Mouse (Mus musculus) myocyte (in vitro differentiated cells): ENCODE data around the gene Rnf181. TPM values are rescaled to one million over a fixed set of nuclear protein-coding genes. Genes with fewer than 3 reads are reported as not detected.

Experiments
- H3K27me3 ChIP-seq: one replicate; pipeline ENCODE4 v1.6.1; 2011; ENCODE audit not compliant: control insufficient read depth, insufficient read depth, insufficient read length
- H3K36me3 ChIP-seq: one replicate; pipeline ENCODE4 v1.6.1; 2011; ENCODE audit not compliant: control insufficient read depth, insufficient read depth
- H3K4me2 ChIP-seq: one replicate; pipeline ENCODE4 v1.6.1; 2011; ENCODE audit warnings: low read depth, control low read depth
- H3K4me3 ChIP-seq: one replicate; pipeline ENCODE4 v1.5.1; 2011; ENCODE audit warnings: mild to moderate bottlenecking, control low read depth, moderate library complexity
- H3K79me2 ChIP-seq: one replicate; pipeline ENCODE4 v1.6.1; 2011; ENCODE audit not compliant: control insufficient read depth, insufficient read depth
- H3ac ChIP-seq: one replicate; pipeline ENCODE4 v1.6.1; 2011; ENCODE audit not compliant: control insufficient read depth, insufficient read length
- CEBPB ChIP-seq: IDR thresholded peaks from 2 replicates; pipeline ENCODE4 v1.6.1; 2011; ENCODE audit warnings: mild to moderate bottlenecking, moderate library complexity; ENCODE audit not compliant: poor library complexity, insufficient read depth, severe bottlenecking
- E2F4 ChIP-seq: IDR thresholded peaks from one replicate; pipeline ENCODE4 v1.6.1; 2011; ENCODE audit warnings: mild to moderate bottlenecking, control low read depth, moderate library complexity; ENCODE audit not compliant: insufficient read depth
- MAX ChIP-seq: IDR thresholded peaks from one replicate; pipeline ENCODE4 v1.6.1; 2011; ENCODE audit warnings: low read depth, mild to moderate bottlenecking, control low read depth
- MYOD1 ChIP-seq, 3 experiments: IDR thresholded peaks; one replicate each; pipeline ENCODE4 v1.6.1; 2011; ENCODE audit warnings: control low read depth in 2 of 3, low read depth in 2 of 3, mild to moderate bottlenecking in 2 of 3, moderate library complexity in 1 of 3; ENCODE audit not compliant: insufficient read length in 2 of 3, control insufficient read depth in 1 of 3
- MYOG ChIP-seq, 3 experiments: IDR thresholded peaks; one replicate each; pipeline ENCODE4 v1.6.1; 2011; ENCODE audit warnings: control low read depth in 2 of 3, low read depth in 2 of 3, mild to moderate bottlenecking in 2 of 3; ENCODE audit not compliant: insufficient read length in 2 of 3, control insufficient read depth in 1 of 3, insufficient read depth in 1 of 3
- POLR2A ChIP-seq: IDR thresholded peaks from one replicate; pipeline ENCODE4 v1.6.1; 2011; ENCODE audit warnings: low read depth, mild to moderate bottlenecking, control low read depth, moderate library complexity; ENCODE audit not compliant: insufficient read length
- POLR2AphosphoS2 ChIP-seq: IDR thresholded peaks from one replicate; pipeline ENCODE4 v1.6.1; 2011; ENCODE audit warnings: low read depth, control low read depth; ENCODE audit not compliant: insufficient read length
- REST ChIP-seq: IDR thresholded peaks from one replicate; pipeline ENCODE4 v1.6.1; 2011; ENCODE audit warnings: mild to moderate bottlenecking, control low read depth, moderate library complexity; ENCODE audit not compliant: insufficient read depth, insufficient read length
- SRF ChIP-seq: IDR thresholded peaks from one replicate; pipeline ENCODE4 v1.6.1; 2011; ENCODE audit warnings: low read depth; ENCODE audit not compliant: control insufficient read depth, insufficient read length
- TCF12 ChIP-seq: IDR thresholded peaks from one replicate; pipeline ENCODE4 v1.6.1; 2011; ENCODE audit warnings: mild to moderate bottlenecking, control low read depth; ENCODE audit not compliant: poor library complexity, insufficient read depth, severe bottlenecking
- TCF3 ChIP-seq: IDR thresholded peaks from one replicate; pipeline ENCODE4 v1.6.1; 2011; ENCODE audit warnings: low read depth, control low read depth; ENCODE audit not compliant: insufficient read length
- USF1 ChIP-seq: IDR thresholded peaks from one replicate; pipeline ENCODE4 v1.6.1; 2011; ENCODE audit warnings: low read depth, mild to moderate bottlenecking, control low read depth, moderate library complexity
- polyA plus RNA-seq: library from polyadenylated mRNA; unstranded; fragments of >200 nt; fragmentation: generic; extraction: Trizol; gene quantifications from one replicate; pipeline ENCODE4 v1.2.1, GENCODE M21; 2012; ENCODE audit warnings: missing spikeins

The Rnf181 gene
- polyA plus RNA-seq, 1 experiment, result 169 TPM

GRCm38 (mm10) chr6:72370091-72370490 is 3.3 kb upstream of the Rnf181 start:
- H3K27me3 ChIP-seq, result no peaks in the 10 kb centered on the region
- no peak overlapping the region for H3ac ChIP-seq
- H3K79me2 ChIP-seq, result peaks cover 4% of the 10 kb centered on the region
- H3K36me3 ChIP-seq, result peaks cover 8% of the 10 kb centered on the region
- peak overlapping the region; percentile 93 for H3K4me2 ChIP-seq
- no peak overlapping the region for H3K4me3 ChIP-seq
- TF ChIP-seq USF1 (no peak), MAX (no peak), POLR2AphosphoS2 (peak; percentile 70), POLR2A (no peak), SRF (no peak), TCF12 (no peak), MYOD1 (IDR thresholded peaks at IDR 0.05; ENCODE audit: control insufficient read depth in 1 of 3, insufficient read length in 2 of 3, low read depth in 2 of 3) (no peak), TCF3 (no peak), REST (no peak)

- peaks cover 1% of the 10 kb centered on the region for H3K79me2 ChIP-seq
- peak overlapping the region; percentile 93 for H3K4me2 ChIP-seq
- no peaks in the 10 kb centered on the region for H3K27me3 ChIP-seq
- no peak for TF ChIP-seq SRF
- no peak for TF ChIP-seq POLR2AphosphoS2
- TF ChIP-seq TCF3, result no peak
- no peak for TF ChIP-seq MYOG (IDR thresholded peaks at IDR 0.05; ENCODE audit: control insufficient read depth in 1 of 3, insufficient read depth in 1 of 3, insufficient read length in 2 of 3, low read depth in 2 of 3)
- TF ChIP-seq CEBPB, result no peak
- no peak for TF ChIP-seq TCF12
- no peak for TF ChIP-seq REST
- TF ChIP-seq E2F4, result no peak
- TF ChIP-seq USF1, result no peak
- TF ChIP-seq POLR2A, result no peak
- TF ChIP-seq MYOD1 (IDR thresholded peaks at IDR 0.05; ENCODE audit: control insufficient read depth in 1 of 3, insufficient read length in 2 of 3, low read depth in 2 of 3), result no peak
- no peak for TF ChIP-seq MAX
- no peak overlapping the region for H3K4me3 ChIP-seq
- H3ac ChIP-seq, result no peak overlapping the region
- H3K36me3 ChIP-seq, result peaks cover 8% of the 10 kb centered on the region
These were observed 2.8 kb upstream of the Rnf181 start for GRCm38 (mm10) chr6:72369557-72369956.

- H3K36me3 ChIP-seq, result peaks cover 4% of the 10 kb centered on the region
- no peak overlapping the region for H3K4me2 ChIP-seq
- H3K79me2 ChIP-seq, result no peaks in the 10 kb centered on the region
- no peaks in the 10 kb centered on the region for H3K27me3 ChIP-seq
- no peak overlapping the region for H3ac ChIP-seq
- no peak overlapping the region for H3K4me3 ChIP-seq
- TF ChIP-seq MAX, result no peak
- no peak for TF ChIP-seq POLR2AphosphoS2
- no peak for TF ChIP-seq MYOD1 (IDR thresholded peaks at IDR 0.05; ENCODE audit: control insufficient read depth in 1 of 3, insufficient read length in 2 of 3, low read depth in 2 of 3)
- TF ChIP-seq TCF12, result no peak
- no peak for TF ChIP-seq E2F4
- no peak for TF ChIP-seq USF1
- TF ChIP-seq REST, result no peak
- TF ChIP-seq TCF3, result no peak
- no peak for TF ChIP-seq POLR2A
- TF ChIP-seq CEBPB, result no peak
- no peak for TF ChIP-seq MYOG (IDR thresholded peaks at IDR 0.05; ENCODE audit: control insufficient read depth in 1 of 3, insufficient read depth in 1 of 3, insufficient read length in 2 of 3, low read depth in 2 of 3)
- TF ChIP-seq SRF, result no peak
These were observed 761 bp upstream of the Rnf181 start for GRCm38 (mm10) chr6:72367460-72367974.

- no peak for TF ChIP-seq CEBPB
- no peak for TF ChIP-seq E2F4
- TF ChIP-seq POLR2AphosphoS2, result peak; percentile 65
These were observed 452 bp downstream of the Rnf181 start for GRCm38 (mm10) chr6:72366304-72366703.

GRCm38 (mm10) chr6:72364985-72365384 is 1.8 kb downstream of the Rnf181 start:
- H3ac ChIP-seq, result no peak overlapping the region
- H3K4me3 ChIP-seq, result no peak overlapping the region
- no peak overlapping the region for H3K4me2 ChIP-seq
- peaks cover 14% of the 10 kb centered on the region for H3K79me2 ChIP-seq
- H3K36me3 ChIP-seq, result peaks cover 4% of the 10 kb centered on the region
- no peaks in the 10 kb centered on the region for H3K27me3 ChIP-seq
- TF ChIP-seq MYOG (IDR thresholded peaks at IDR 0.05; ENCODE audit: control insufficient read depth in 1 of 3, insufficient read depth in 1 of 3, insufficient read length in 2 of 3, low read depth in 2 of 3) (peak in 1 of 3 experiments; percentile 72), POLR2AphosphoS2 (peak; percentile 85), MYOD1 (IDR thresholded peaks at IDR 0.05; ENCODE audit: control insufficient read depth in 1 of 3, insufficient read length in 2 of 3, low read depth in 2 of 3) (peak in 2 of 3 experiments; percentile 39 to 48), USF1 (no peak), TCF12 (no peak), TCF3 (no peak)

More at GRCm38 (mm10) chr6:72366304-72366703, 452 bp downstream of the Rnf181 start:
- Histone ChIP-seq H3K27me3 (no peaks in the 10 kb centered on the region), H3K36me3 (peaks cover 3% of the 10 kb centered on the region), H3K4me3 (no peak overlapping the region), H3ac (no peak overlapping the region), H3K79me2 (peaks cover 8% of the 10 kb centered on the region), H3K4me2 (no peak overlapping the region)
